Mouse (Mus musculus) embryo, embryonic 11 days (tissue): ENCODE measurements at regions not wholly inside any gene's neighbourhood (a gene's known extent, or its start where the extent isn't known, plus 50 kb on each side); places are given as distances from the start of the nearest gene placed in this dataset.

ENCODE experiments used
- DNase-seq: peaks from one replicate; pipeline ENCODE4 v3.0.0-alpha.2; 2015

- peak; percentile 34 for DNase-seq
Observed at GRCm38 (mm10) chr5:75346836-75347773, 195.0 kb downstream of the Pdgfra start.

DNA sequence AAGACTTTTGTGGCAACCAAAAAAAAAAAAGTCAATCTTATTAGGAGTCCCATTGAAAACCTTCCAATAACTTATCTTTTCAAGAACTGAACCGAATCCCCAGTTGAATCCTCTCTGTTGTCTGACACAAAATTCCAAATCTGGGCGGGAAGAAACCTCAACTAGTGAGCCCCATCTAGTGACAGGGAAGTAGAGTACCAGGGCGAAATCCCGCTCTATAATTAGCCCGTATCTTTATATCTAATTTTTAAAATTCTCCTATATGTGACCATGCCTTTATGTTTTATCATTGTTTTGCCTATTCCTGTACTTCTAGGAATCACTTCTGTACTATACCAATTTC is 195.7 kb downstream of the Pdgfra start:
- peak; percentile 36 for DNase-seq

- no peak for DNase-seq
Observed at GRCm38 (mm10) chr5:75355266-75355665, 203.2 kb downstream of the Pdgfra start.

- DNase-seq, result no peak
Observed at GRCm38 (mm10) chr5:75358869-75359268, 206.8 kb downstream of the Pdgfra start.

- no peak for DNase-seq
Observed at GRCm38 (mm10) chr5:75363832-75364231, 210.9 kb upstream of the Kit start.

DNA sequence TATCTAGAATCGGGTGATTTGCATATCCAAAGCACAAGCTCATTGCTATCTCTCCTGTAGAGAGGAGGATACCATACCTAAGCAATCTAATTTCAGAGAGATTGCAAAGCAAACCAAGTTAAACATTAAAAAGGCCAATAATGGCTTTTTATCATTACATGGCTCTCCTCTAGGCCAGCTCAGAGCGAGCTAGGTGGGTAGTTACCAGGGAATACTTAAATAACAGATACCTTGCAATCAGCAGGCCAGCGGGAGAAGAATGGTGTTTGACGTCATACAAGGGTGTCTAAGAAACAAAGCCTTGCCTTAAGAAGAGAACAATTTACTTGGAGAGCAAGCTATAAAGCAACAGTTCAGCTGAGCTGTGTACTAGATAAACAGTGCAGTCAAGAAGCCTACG is 207.4 kb upstream of the Kit start:
- no peak for DNase-seq

GRCm38 (mm10) chr5:75368691-75369090 is 206.0 kb upstream of the Kit start:
- no peak for DNase-seq

GRCm38 (mm10) chr5:75372849-75373248 is 201.9 kb upstream of the Kit start:
- no peak for DNase-seq

DNA sequence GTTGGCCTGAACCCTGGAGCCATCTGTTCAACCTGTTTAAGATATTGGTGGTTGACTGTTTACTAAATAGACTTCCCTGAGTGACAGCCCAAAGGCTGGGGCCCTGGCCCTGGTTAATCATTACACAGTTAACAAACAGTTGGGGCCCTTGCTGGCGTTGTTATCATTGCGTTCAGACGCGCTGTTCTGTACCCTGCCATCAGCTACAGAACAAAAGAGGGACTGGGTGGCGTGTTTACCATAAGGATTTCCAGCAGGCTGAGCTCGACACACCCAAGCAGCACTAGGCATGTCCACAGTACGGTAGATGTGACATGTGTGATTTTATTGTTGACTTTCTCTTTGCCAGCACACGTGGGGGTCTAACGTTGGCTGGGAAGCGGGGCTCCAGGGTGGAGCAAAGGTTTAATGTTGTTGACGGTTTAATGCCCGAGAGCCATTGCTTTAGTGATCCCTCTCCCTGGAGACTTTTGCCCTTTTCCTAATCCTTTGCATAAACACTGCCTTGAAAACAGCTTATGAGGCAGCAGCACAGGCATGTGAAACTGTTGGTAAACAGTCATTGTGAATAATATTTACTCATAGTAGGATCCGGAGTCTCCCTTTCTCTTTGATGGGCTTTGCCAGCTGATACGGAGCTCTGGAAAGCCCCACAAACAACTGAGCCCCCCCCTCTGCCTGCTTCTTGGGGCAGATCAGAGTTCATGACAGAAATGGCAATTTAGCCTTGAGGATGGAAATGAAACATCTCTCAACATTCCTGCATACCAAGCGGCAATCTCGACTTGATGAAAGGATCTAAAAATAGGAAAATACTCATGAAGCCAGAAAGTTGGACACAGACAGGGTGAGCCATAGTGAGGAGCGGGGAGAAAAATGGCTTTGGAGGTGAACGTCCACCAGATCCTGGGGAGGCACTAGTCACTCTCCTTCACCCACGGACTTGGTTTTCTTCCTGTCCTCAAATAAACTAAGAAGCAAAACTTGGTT is 197.1 kb upstream of the Kit start:
- DNase-seq, result no peak

GRCm38 (mm10) chr5:75378655-75379054 is 196.1 kb upstream of the Kit start:
- DNase-seq, result no peak

GRCm38 (mm10) chr5:75380340-75380739 is 194.4 kb upstream of the Kit start:
- no peak for DNase-seq

GRCm38 (mm10) chr5:75382138-75382537 is 192.6 kb upstream of the Kit start:
- DNase-seq, result no peak

DNA sequence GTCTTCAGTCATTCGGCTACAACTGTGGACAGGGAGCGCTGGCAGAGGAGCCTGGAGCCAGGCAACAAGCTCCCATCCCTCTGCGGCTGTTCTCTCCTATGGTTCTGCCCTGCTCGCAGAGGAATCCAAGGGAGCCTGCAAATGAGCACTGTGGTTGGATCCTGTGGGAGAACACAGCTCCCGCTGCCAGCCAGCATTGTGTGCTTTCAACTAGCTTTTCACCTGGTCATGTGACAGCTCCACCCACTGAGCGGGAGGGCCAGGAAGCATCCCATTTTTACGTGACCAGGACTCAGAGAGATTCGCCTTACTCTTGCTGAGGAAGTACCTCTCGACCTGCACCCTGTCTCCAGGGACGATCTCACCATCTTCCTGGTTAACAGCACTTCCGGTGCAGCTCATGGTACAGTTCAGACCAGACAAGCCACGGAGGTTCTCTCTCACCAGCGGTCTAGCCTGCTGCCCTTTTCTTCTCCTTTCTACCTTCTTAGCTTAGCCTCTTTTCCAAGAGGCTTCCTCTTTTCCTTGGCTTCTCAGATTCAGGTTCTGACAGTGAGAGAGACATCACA is 186.7 kb upstream of the Kit start:
- DNase-seq, result no peak

DNA sequence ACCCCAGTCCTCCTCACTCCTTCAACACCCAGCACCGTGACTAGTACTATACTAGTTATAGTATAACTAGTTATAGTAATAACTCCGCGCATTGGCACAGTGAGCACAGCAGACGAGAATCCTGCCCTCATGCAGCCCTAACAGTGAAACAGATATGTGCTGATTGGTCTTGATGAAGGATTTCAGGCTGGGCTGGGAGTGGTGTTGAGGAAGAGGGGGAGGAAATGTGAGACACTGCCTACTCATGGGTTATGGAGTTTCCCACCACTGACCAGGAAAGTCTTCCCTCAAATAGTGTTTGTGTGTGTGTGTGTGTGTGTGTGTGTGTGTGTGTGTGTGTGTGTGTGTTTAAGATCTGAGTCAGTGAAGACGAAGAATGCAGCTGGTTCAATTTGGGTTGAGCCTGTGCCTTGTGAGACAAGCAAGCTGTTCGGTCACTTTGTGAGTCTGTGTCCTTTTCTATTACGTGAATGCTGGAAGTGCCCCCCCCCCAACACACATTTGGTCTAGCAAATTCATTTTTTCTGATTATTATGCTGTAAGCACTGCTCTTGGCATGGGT is 185.9 kb upstream of the Kit start:
- no peak for DNase-seq

DNA sequence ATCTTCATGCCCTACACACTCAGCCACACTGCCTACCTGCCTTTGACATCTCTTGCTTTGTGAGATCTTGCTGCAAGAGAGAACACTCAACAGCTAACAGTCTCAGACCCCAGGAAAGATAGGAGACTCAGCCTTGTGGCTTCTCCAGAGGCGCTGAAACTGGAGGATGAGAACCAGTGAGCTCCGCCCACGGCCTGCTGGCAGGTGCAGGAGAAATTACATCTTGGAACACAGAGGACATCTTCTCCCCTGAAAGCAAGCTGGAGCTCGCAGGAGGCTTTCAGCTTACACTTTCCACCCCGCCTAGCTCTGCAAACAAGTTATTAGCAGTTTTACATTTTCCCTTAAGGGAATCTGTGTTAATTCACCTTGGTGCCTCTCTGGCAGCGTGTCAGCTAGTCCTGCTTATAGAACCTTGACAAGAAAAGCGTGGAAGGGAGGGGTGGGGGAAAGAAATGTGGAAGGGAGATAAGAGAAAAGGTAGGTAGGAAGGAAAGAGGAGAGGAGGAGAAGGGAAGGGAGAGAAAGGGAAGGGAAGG is 185.2 kb upstream of the Kit start:
- DNase-seq, result no peak

GRCm38 (mm10) chr5:75398820-75399219 is 175.9 kb upstream of the Kit start:
- no peak for DNase-seq

- no peak for DNase-seq
Observed at GRCm38 (mm10) chr5:75401734-75402133, 173.0 kb upstream of the Kit start.

- no peak for DNase-seq
Observed at GRCm38 (mm10) chr5:75402631-75403030, 172.1 kb upstream of the Kit start.

- no peak for DNase-seq
Observed at GRCm38 (mm10) chr5:75403531-75403930, 171.2 kb upstream of the Kit start.

- no peak for DNase-seq
Observed at GRCm38 (mm10) chr5:75404601-75405285, 170.0 kb upstream of the Kit start.

DNA sequence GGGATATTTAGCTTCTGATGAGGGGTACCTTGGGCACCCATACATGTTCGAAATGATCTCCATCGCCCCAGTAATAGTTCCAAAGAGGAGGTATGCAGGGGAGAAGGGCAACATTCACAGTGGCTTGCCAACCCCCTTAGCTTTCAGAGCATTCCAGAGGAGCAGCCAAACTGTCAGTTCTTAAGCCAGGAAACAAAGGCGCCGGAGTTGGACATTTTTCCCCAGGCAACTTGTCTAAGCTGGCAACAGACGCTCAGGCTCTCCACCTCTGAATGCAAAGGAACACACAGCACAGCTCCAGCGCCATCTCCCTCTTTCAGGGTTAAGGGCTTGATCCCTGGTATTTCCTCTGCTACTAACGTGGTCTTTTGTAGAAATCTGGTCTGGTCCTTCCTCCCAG is 169.2 kb upstream of the Kit start:
- peak; percentile 43 for DNase-seq

DNA sequence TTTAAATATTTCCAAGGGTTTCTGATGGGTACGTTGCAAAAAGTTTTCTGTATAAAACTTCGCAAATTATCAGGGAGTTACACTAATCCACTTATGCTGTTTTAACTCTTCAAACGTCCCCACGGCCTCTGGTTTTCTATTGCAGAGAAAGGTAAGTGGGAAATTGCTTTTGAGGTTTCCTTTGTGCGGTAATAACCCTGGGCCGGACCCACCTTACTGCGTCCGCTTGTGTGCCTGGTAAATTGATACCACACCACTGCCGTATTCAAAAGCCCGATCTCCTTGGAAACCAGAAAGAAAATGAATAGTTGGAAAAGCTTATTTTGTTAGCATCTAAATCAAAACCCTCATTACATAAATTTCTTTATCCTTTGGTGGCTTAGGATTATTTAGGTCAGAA is 167.0 kb upstream of the Kit start:
- DNase-seq, result no peak
